Mouse (Mus musculus): ENCODE measurements at regions not wholly inside any gene's neighbourhood (a gene's known extent, or its start where the extent isn't known, plus 50 kb on each side); places are given as distances from the start of the nearest gene placed in this dataset.

GRCm38 (mm10) chr3:144255596-144256550, 50.9 kb upstream of the Lmo4 start:
- no peak for DNase-seq (ENCODE audit: low spot score in 2 of 2)

All from frontal cortex, postnatal 36 days (tissue).